Mouse (Mus musculus): ENCODE data around the gene Bak1.

Bak1 gene

GRCm38 (mm10) chr17:27048445-27049239 lies 19.8 kb upstream of the Bak1 start:
- DNase-seq (ENCODE audit: low read depth, low spot score): no peak

GRCm38 (mm10) chr17:27047762-27048444 lies 19.1 kb upstream of the Bak1 start:
- no peak for DNase-seq (ENCODE audit: low read depth, low spot score)

GRCm38 (mm10) chr17:27045164-27045563 lies 16.4 kb upstream of the Bak1 start:
- no peak for DNase-seq (ENCODE audit: low read depth, low spot score)

GRCm38 (mm10) chr17:27042840-27043239 lies 14.0 kb upstream of the Bak1 start:
- DNase-seq (ENCODE audit: low read depth, low spot score): no peak

- no peak for DNase-seq (ENCODE audit: low read depth, low spot score)
These were observed 12.9 kb upstream of the Bak1 start for GRCm38 (mm10) chr17:27041787-27042055.

GRCm38 (mm10) chr17:27041046-27041786 lies 12.4 kb upstream of the Bak1 start:
- peak; percentile 74 for DNase-seq (ENCODE audit: low read depth, low spot score)

- DNase-seq (ENCODE audit: low read depth, low spot score): no peak
These were observed 11.7 kb upstream of the Bak1 start for GRCm38 (mm10) chr17:27040304-27041045.

- no peak for DNase-seq (ENCODE audit: low read depth, low spot score)
These were observed 10.8 kb upstream of the Bak1 start for GRCm38 (mm10) chr17:27039432-27040102.

- no peak for DNase-seq (ENCODE audit: low read depth, low spot score)
These were observed 9.7 kb upstream of the Bak1 start for GRCm38 (mm10) chr17:27038335-27039050.

GRCm38 (mm10) chr17:27036465-27036864 lies 7.7 kb upstream of the Bak1 start:
- no peak for DNase-seq (ENCODE audit: low read depth, low spot score)

GRCm38 (mm10) chr17:27032869-27033268 lies 4.1 kb upstream of the Bak1 start:
- peak; percentile 84 for DNase-seq (ENCODE audit: low read depth, low spot score)

- DNase-seq (ENCODE audit: low read depth, low spot score): no peak
These were observed 3.5 kb upstream of the Bak1 start for GRCm38 (mm10) chr17:27032328-27032727.

GRCm38 (mm10) chr17:27030896-27031295 lies 2.1 kb upstream of the Bak1 start:
- no peak for DNase-seq (ENCODE audit: low read depth, low spot score)

- DNase-seq (ENCODE audit: low read depth, low spot score): no peak
These were observed 622 bp upstream of the Bak1 start for GRCm38 (mm10) chr17:27029431-27029830.

GRCm38 (mm10) chr17:27028284-27028795 lies 469 bp downstream of the Bak1 start:
- DNase-seq (ENCODE audit: low read depth, low spot score): peak; percentile 73

GRCm38 (mm10) chr17:27027460-27028283 lies 1.1 kb downstream of the Bak1 start:
- DNase-seq (ENCODE audit: low read depth, low spot score): no peak

- no peak for DNase-seq (ENCODE audit: low read depth, low spot score)
These were observed 2.9 kb downstream of the Bak1 start for GRCm38 (mm10) chr17:27025951-27026350.

- no peak for DNase-seq (ENCODE audit: low read depth, low spot score)
These were observed 3.4 kb downstream of the Bak1 start for GRCm38 (mm10) chr17:27025326-27025902.

- DNase-seq (ENCODE audit: low read depth, low spot score): no peak
These were observed 5.5 kb downstream of the Bak1 start for GRCm38 (mm10) chr17:27023342-27023741.

Data from WW6 (cell line).